ENCODE assay signal across 16 mouse cellular contexts in genomic region chr2:4751918-4752317, GRCm38 (mm10). TPM values are rescaled to one million over a fixed set of nuclear protein-coding genes. Genes with fewer than 3 reads are reported as not detected.
"Had no signal": no experiment of that assay in that cellular context is flagged by ENCODE, and none has a peak within 500 bp of the region (broad histone marks: within the 10 kb centered on the region; RNA-seq: fewer than 3 reads in every experiment).

No protein-coding gene starts in this region.

- DNase-seq: lung, embryonic 14.5 days; right cerebral cortex, postnatal 14 days; thymus, adult 2 months; thymus, postnatal 25 days; thymus, postnatal 4 days had no signal

- ATAC-seq: liver, embryonic 12.5 days; midbrain, embryonic 13.5 days; midbrain, embryonic 16.5 days had no signal

- H3K4me2 ChIP-seq: limb, embryonic 15.5 days; liver, embryonic 12.5 days; lung, embryonic 14.5 days; midbrain, embryonic 13.5 days; neural tube, embryonic 13.5 days; neural tube, embryonic 15.5 days; stomach, embryonic 15.5 days had no signal

- H3K9ac ChIP-seq: limb, embryonic 15.5 days; liver, embryonic 12.5 days; liver, embryonic 14.5 days; lung, embryonic 14.5 days; midbrain, embryonic 13.5 days; neural tube, embryonic 13.5 days; neural tube, embryonic 15.5 days; stomach, embryonic 15.5 days had no signal

- H3K27me3 ChIP-seq: limb, embryonic 15.5 days; liver, embryonic 12.5 days; midbrain, embryonic 13.5 days; neural tube, embryonic 13.5 days; neural tube, embryonic 15.5 days; stomach, embryonic 15.5 days had no signal

- H3K4me3 ChIP-seq: limb, embryonic 15.5 days; liver, embryonic 12.5 days; midbrain, embryonic 10.5 days; midbrain, embryonic 13.5 days; myocyte; neural tube, embryonic 13.5 days; neural tube, embryonic 15.5 days; stomach, embryonic 15.5 days had no signal

- H3K36me3 ChIP-seq: limb, embryonic 15.5 days; liver, embryonic 12.5 days; midbrain, embryonic 13.5 days; neural tube, embryonic 13.5 days; neural tube, embryonic 15.5 days; stomach, embryonic 15.5 days had no signal

- H3K9me3 ChIP-seq: limb, embryonic 15.5 days; liver, embryonic 12.5 days; midbrain, embryonic 10.5 days; midbrain, embryonic 13.5 days; neural tube, embryonic 13.5 days; neural tube, embryonic 15.5 days; stomach, embryonic 15.5 days had no signal

- H3K27ac ChIP-seq: limb, embryonic 15.5 days; liver, embryonic 12.5 days; liver, embryonic 14.5 days; midbrain, embryonic 10.5 days; midbrain, embryonic 13.5 days; neural tube, embryonic 13.5 days; neural tube, embryonic 15.5 days; stomach, embryonic 15.5 days; stomach, postnatal 0 days had no signal

- H3K4me1 ChIP-seq: limb, embryonic 15.5 days; liver, embryonic 12.5 days; midbrain, embryonic 13.5 days; neural tube, embryonic 13.5 days; neural tube, embryonic 15.5 days; stomach, embryonic 15.5 days had no signal

RNA-seq across cellular contexts. Expression of gene Bend7, which starts 34.3 kb away (rescaled TPM):
- polyA plus RNA-seq: myocyte had no signal
